Mouse (Mus musculus) kidney, adult 2 months (tissue): ENCODE measurements around the gene Otub1. TPM values are rescaled to one million over a fixed set of nuclear protein-coding genes. Genes with fewer than 3 reads are reported as not detected.

Experiments
- DNase-seq: peaks from one replicate; pipeline ENCODE4 v3.0.0; 2021
- H3K27ac ChIP-seq: fragments of 200-500 bp; 2 replicates; pipeline ENCODE4 v1.5.1; 2012; ENCODE audit warnings: low read depth, low read length, control low read depth, inconsistent platforms; ENCODE audit not compliant: insufficient read depth
- H3K27me3 ChIP-seq: fragments of 200-500 bp; replicated peaks from 2 replicates; pipeline ENCODE4 v1.6.1; 2012; ENCODE audit warnings: mild to moderate bottlenecking, moderate library complexity, low read length, inconsistent platforms; ENCODE audit not compliant: control insufficient read depth, insufficient read depth
- H3K36me3 ChIP-seq: fragments of 200-500 bp; 2 replicates; pipeline ENCODE4 v1.6.1; 2012; ENCODE audit warnings: mild to moderate bottlenecking, moderate library complexity, low read length, inconsistent platforms; ENCODE audit not compliant: control insufficient read depth, insufficient read depth
- H3K4me1 ChIP-seq: fragments of 200-500 bp; 2 replicates; pipeline ENCODE4 v1.6.1; 2011; ENCODE audit warnings: low read length; ENCODE audit not compliant: control insufficient read depth, insufficient read depth
- H3K4me3 ChIP-seq: fragments of 200-500 bp; 2 replicates; pipeline ENCODE4 v1.5.1; 2011; ENCODE audit warnings: mild to moderate bottlenecking, low read depth, low read length, control low read depth; ENCODE audit not compliant: insufficient read depth
- CTCF ChIP-seq: fragments of 200-500 bp; conservative IDR thresholded peaks from 2 replicates; pipeline ENCODE4 v1.5.1; 2011; ENCODE audit warnings: low read depth, mild to moderate bottlenecking, control low read depth, low read length, moderate library complexity, mixed read lengths; ENCODE audit not compliant: insufficient read depth, insufficient read length
- POLR2A ChIP-seq: fragments of 200-500 bp; IDR thresholded peaks from one replicate; pipeline ENCODE4 v1.6.1; 2011; ENCODE audit warnings: low read depth, low read length, control low read depth
- WGBS: fragments of 180-500 bp; shearing (Covaris S2); methylation state at CpG from one replicate; pipeline ENCODE4 v1.1.7; 2018; 5-methylcytosine and 5-hydroxymethylcytosine counted together
- polyA plus RNA-seq: library from polyadenylated mRNA; depleted of rRNA; stranded (reverse); fragments of >200 nt; gene quantifications from 2 replicates; pipeline ENCODE4 v1.2.3, GENCODE M21; 2012

Gene Otub1
- polyA plus RNA-seq, 1 experiment: 122 TPM

DNA sequence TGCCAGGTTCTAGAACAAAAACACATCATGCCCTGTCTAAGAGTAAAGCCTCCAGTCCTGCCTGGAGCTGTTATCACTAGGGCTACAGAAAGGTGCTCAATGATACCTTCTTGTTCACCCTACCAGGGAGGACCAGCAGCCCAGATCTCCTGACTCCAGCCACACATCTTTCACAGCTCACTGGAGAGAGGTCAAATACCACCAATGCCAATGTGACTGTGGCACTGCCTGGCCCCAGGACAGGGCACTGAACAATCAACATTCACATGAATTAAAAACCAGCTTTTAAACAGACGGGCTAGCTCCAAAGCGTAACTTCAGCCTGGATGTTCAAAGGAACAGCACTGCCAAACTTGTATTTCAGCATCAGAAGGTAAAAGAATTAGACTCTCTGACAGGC lies 29.9 kb upstream of the Otub1 start:
- Histone ChIP-seq H3K4me1 (peaks cover 2% of the 10 kb centered on the region; the same call in 1 of the 2 replicates), H3K4me3 (no peak overlapping the region), H3K36me3 (no peaks in the 10 kb centered on the region), H3K27me3 (no peaks in the 10 kb centered on the region), H3K27ac (no peak overlapping the region; the same call in 1 of the 2 replicates)
- 59% methylated on average over 2 of the region's 2 CpGs for whole genome bisulfite sequencing
- TF ChIP-seq POLR2A (no peak), CTCF (no peak)
- peak; percentile 65 for DNase-seq

DNA sequence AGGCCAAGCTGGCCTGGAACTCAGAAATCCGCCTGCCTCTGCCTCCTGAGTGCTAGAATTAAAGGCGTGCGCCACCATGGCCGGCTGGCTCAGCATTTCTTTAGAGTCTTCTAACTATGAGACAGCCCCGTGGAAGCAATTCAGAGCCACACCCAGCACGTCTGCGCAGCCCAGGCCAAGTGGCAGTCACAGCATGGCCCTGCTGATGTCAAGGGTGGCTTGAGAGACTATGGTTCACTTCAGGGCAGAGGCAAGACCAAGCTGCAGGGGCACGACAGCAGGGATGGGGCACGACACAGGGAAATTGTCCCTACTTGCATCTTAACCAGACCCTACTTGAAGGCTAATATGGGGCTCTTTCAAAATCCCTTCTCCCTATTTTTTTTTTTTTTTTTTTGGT lies 29.3 kb upstream of the Otub1 start:
- TF ChIP-seq CTCF (no peak), POLR2A (no peak)
- DNase-seq: no peak
- H3K4me3 ChIP-seq: no peak overlapping the region
- 91% methylated on average over 9 of the region's 9 CpGs for WGBS
- peaks cover 2% of the 10 kb centered on the region; the same call in 1 of the 2 replicates for H3K4me1 ChIP-seq
- H3K27me3 ChIP-seq: no peaks in the 10 kb centered on the region
- no peaks in the 10 kb centered on the region for H3K36me3 ChIP-seq
- H3K27ac ChIP-seq: no peak overlapping the region

DNA sequence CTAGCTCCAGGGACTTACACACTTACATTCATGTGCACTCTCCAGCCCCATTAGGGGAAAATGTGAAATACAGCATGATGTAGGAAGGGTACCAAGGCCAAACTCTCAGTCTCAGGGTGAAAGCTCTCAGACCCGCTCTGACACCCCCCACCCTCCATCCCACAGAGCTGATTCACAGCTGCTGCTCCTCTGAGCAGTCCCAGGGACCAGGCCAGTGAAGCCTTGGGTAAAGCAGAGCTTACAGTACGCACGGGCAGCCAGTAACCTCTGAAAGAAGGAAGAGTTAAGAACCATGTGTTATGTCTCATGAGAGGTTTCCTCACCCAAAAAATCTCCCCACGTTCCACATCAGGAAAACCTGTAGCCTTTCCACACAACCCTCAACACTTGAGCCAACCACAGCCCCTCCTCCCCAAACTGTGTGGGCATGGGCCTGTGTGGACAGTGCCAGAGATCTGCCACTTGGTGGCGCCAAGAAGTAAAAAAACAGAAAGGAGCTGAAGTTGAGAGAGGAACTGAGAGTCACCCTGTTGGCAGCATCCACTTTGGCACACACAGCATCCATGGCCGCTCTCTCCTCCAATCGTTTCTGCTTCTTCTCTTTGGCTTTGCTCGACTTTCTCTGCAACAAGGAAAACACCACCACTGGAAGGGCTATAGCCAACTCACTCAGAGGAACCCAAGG lies 28.6 kb upstream of the Otub1 start:
- peak; percentile 82 for DNase-seq
- no peaks in the 10 kb centered on the region for H3K27me3 ChIP-seq
- TF ChIP-seq POLR2A: no peak
- TF ChIP-seq CTCF: peak; percentile 80
- H3K4me1 ChIP-seq: no peaks in the 10 kb centered on the region
- H3K4me3 ChIP-seq: no peak overlapping the region
- no peak overlapping the region for H3K27ac ChIP-seq
- WGBS: 39% methylated on average over 8 of the region's 8 CpGs
- no peaks in the 10 kb centered on the region for H3K36me3 ChIP-seq

DNA sequence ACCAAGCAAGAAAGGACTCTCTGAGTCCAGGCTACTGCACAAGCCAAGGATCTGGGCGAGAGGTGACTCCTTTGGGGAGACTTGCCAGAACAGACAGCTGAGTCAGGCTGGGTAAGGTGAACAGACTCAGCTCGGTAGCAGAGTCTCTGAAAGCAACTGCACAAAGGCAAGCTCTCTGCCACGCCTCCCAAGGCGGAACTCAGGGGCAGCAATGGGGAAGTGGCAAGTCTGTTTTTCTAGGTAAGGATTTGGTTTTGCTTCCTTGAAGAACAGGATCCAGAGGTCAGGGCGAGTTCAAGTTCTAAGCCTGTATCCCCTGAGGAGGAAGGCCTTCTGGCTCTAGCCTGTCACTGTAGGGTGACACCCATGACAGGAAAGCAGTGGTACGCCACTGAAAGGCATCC lies 20.4 kb upstream of the Otub1 start:
- DNase-seq: peak; percentile 89
- H3K27me3 ChIP-seq: no peaks in the 10 kb centered on the region
- H3K27ac ChIP-seq: peak overlapping the region; percentile 67
- no peaks in the 10 kb centered on the region for H3K36me3 ChIP-seq
- no peak overlapping the region for H3K4me3 ChIP-seq
- TF ChIP-seq CTCF (no peak), POLR2A (no peak)
- H3K4me1 ChIP-seq: peaks cover 33% of the 10 kb centered on the region
- WGBS: 55% methylated on average over 6 of the region's 6 CpGs

GRCm38 (mm10) chr19:7225096-7225690 lies 19.1 kb upstream of the Otub1 start:
- H3K4me3 ChIP-seq: no peak overlapping the region
- H3K27ac ChIP-seq: 0 out of 2 replicates have a peak overlapping the region, but pooled peaks have one; percentile 16
- H3K27me3 ChIP-seq: no peaks in the 10 kb centered on the region
- peak; percentile 87 for DNase-seq
- no peaks in the 10 kb centered on the region for H3K36me3 ChIP-seq
- H3K4me1 ChIP-seq: peaks cover 33% of the 10 kb centered on the region
- TF ChIP-seq CTCF (no peak), POLR2A (no peak)
- 47% methylated on average over 9 of the region's 9 CpGs for WGBS

GRCm38 (mm10) chr19:7224253-7224652 lies 18.1 kb upstream of the Otub1 start:
- H3K27me3 ChIP-seq: no peaks in the 10 kb centered on the region
- WGBS: 83% methylated on average over 3 of the region's 3 CpGs

GRCm38 (mm10) chr19:7223488-7223887 lies 17.4 kb upstream of the Otub1 start:
- Histone ChIP-seq H3K27me3 (no peaks in the 10 kb centered on the region), H3K4me1 (peaks cover 33% of the 10 kb centered on the region), H3K27ac (no peak overlapping the region), H3K36me3 (no peaks in the 10 kb centered on the region), H3K4me3 (no peak overlapping the region)
- DNase-seq: no peak
- TF ChIP-seq POLR2A (no peak), CTCF (no peak; the same call in 1 of the 2 replicates)

More at GRCm38 (mm10) chr19:7224253-7224652, 18.1 kb upstream of the Otub1 start:
- no peak for TF ChIP-seq POLR2A
- no peak for TF ChIP-seq CTCF
- peak; percentile 54 for DNase-seq
- Histone ChIP-seq H3K4me3 (no peak overlapping the region), H3K4me1 (peaks cover 33% of the 10 kb centered on the region), H3K27ac (no peak overlapping the region), H3K36me3 (no peaks in the 10 kb centered on the region)

DNA sequence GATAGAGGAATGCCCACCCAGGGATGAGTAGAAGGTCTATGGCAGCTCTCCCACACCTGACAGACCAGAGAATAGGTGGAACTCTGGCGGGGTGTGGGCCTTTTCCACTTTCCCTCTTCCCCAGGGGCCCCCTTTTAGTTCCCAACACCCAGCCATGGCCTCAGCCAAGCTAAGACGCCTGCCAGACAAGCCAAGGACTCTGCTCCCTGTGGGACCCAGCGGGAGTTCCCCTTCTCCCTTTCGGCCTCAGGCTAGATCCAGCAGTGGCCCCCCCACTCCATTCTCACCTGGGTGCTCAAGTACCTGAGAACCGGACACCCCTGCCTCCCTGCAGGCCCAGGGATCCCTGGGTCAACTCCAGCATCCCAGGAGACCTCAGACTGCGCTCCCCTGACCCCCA lies 16.1 kb upstream of the Otub1 start:
- peaks cover 32% of the 10 kb centered on the region for H3K4me1 ChIP-seq
- H3K4me3 ChIP-seq: no peak overlapping the region
- no peak for TF ChIP-seq POLR2A
- TF ChIP-seq CTCF: no peak
- H3K36me3 ChIP-seq: no peaks in the 10 kb centered on the region
- H3K27me3 ChIP-seq: no peaks in the 10 kb centered on the region
- WGBS: 86% methylated on average over 6 of the region's 6 CpGs
- no peak overlapping the region for H3K27ac ChIP-seq
- DNase-seq: no peak
